Mouse (Mus musculus) MEL (cell line): ENCODE data around the gene Zgpat. TPM values are rescaled to one million over a fixed set of nuclear protein-coding genes. Genes with fewer than 3 reads are reported as not detected.

Source experiments
- DNase-seq: peaks from one replicate; pipeline ENCODE4 v3.0.0; 2011; ENCODE audit warnings: low read depth, low spot score
- H3K27ac ChIP-seq: 2 replicates; pipeline ENCODE4 v1.5.1; 2012; ENCODE audit warnings: low read depth, mild to moderate bottlenecking, control low read depth, low read length, moderate library complexity; ENCODE audit not compliant: control insufficient read depth
- H3K27me3 ChIP-seq, 2 experiments: fragments of 150-350 bp in 1 of 2; sonication (generic) in 1 of 2; 2 replicates each; pipeline ENCODE4 v1.6.1; 2012; ENCODE audit warnings: low read length in 2 of 2, mild to moderate bottlenecking in 2 of 2, improper control_type of control experiment in 1 of 2, moderate library complexity in 1 of 2; ENCODE audit not compliant: insufficient read depth in 2 of 2, control insufficient read depth in 1 of 2
- H3K36me3 ChIP-seq, 2 experiments: 2 replicates each; pipeline ENCODE4 v1.6.1; 2012 to 2014; ENCODE audit warnings: low read length in 2 of 2, improper control_type of control experiment in 1 of 2, inconsistent platforms in 1 of 2, mild to moderate bottlenecking in 1 of 2; ENCODE audit not compliant: insufficient read depth in 2 of 2, control insufficient read depth in 1 of 2
- H3K4me1 ChIP-seq, 2 experiments: fragments of 150-350 bp in 1 of 2; sonication (generic) in 1 of 2; 2 replicates each; pipeline ENCODE4 v1.6.1; 2012; ENCODE audit warnings: low read length in 2 of 2, improper control_type of control experiment in 1 of 2, mild to moderate bottlenecking in 1 of 2; ENCODE audit not compliant: insufficient read depth in 2 of 2, control insufficient read depth in 1 of 2
- H3K4me3 ChIP-seq, 2 experiments: fragments of 150-350 bp in 1 of 2; sonication (generic) in 1 of 2; 2 replicates each; pipeline ENCODE4 v1.5.1; 2012; ENCODE audit warnings: low read depth in 2 of 2, low read length in 2 of 2, mild to moderate bottlenecking in 2 of 2, moderate library complexity in 2 of 2, control low read depth in 1 of 2, improper control_type of control experiment in 1 of 2; ENCODE audit not compliant: control insufficient read depth in 1 of 2, insufficient read depth in 1 of 2
- H3K79me2 ChIP-seq: 2 replicates; pipeline ENCODE4 v1.6.1; 2012; ENCODE audit warnings: mild to moderate bottlenecking, low read length, moderate library complexity; ENCODE audit not compliant: control insufficient read depth, poor library complexity, insufficient read depth
- H3K9ac ChIP-seq: 2 replicates; pipeline ENCODE4 v1.6.1; 2012; ENCODE audit warnings: low read depth, mild to moderate bottlenecking, control low read depth, low read length, moderate library complexity; ENCODE audit not compliant: control insufficient read depth, poor library complexity, severe bottlenecking
- H3K9me3 ChIP-seq: fragments of 150-350 bp; sonication (generic); replicated peaks from 2 replicates; pipeline ENCODE4 v1.6.1; 2012; ENCODE audit warnings: mild to moderate bottlenecking, low read length, improper control_type of control experiment, moderate library complexity; ENCODE audit not compliant: insufficient read depth
- CHD1 ChIP-seq: IDR thresholded peaks from 2 replicates; pipeline ENCODE4 v1.6.1; 2012; ENCODE audit warnings: low read depth, mild to moderate bottlenecking, inconsistent platforms, low read length, improper control_type of control experiment
- CHD2 ChIP-seq: IDR thresholded peaks from 2 replicates; pipeline ENCODE4 v1.6.1; 2011; ENCODE audit warnings: low read length, improper control_type of control experiment
- E2F4 ChIP-seq: IDR thresholded peaks from 2 replicates; pipeline ENCODE4 v1.6.1; 2011; ENCODE audit warnings: low read depth, low read length, improper control_type of control experiment, borderline replicate concordance
- ELF1 ChIP-seq: IDR thresholded peaks from 2 replicates; pipeline ENCODE4 v1.6.1; 2014; ENCODE audit warnings: low read depth, mild to moderate bottlenecking, inconsistent platforms, low read length, improper control_type of control experiment, moderate library complexity
- EP300 ChIP-seq, 2 experiments: IDR thresholded peaks; 2 replicates each; pipeline ENCODE4 v1.6.1; 2011; ENCODE audit warnings: improper control_type of control experiment in 2 of 2, low read length in 2 of 2, low read depth in 1 of 2, mild to moderate bottlenecking in 1 of 2
- ETS1 ChIP-seq: IDR thresholded peaks from 2 replicates; pipeline ENCODE4 v1.6.1; 2012; ENCODE audit warnings: low read depth, mild to moderate bottlenecking, inconsistent platforms, low read length, improper control_type of control experiment, moderate library complexity
- GABPA ChIP-seq: IDR thresholded peaks from 2 replicates; pipeline ENCODE4 v1.6.1; 2012; ENCODE audit warnings: low read depth, mild to moderate bottlenecking, inconsistent platforms, low read length, improper control_type of control experiment, moderate library complexity
- GATA1 ChIP-seq: IDR thresholded peaks from 2 replicates; pipeline ENCODE4 v1.6.1; 2011; ENCODE audit warnings: low read depth, low read length, improper control_type of control experiment
- HCFC1 ChIP-seq: IDR thresholded peaks from 2 replicates; pipeline ENCODE4 v1.6.1; 2012; ENCODE audit warnings: low read depth, mild to moderate bottlenecking, inconsistent platforms, low read length, improper control_type of control experiment, moderate library complexity
- JUND ChIP-seq: IDR thresholded peaks from 2 replicates; pipeline ENCODE4 v1.6.1; 2011; ENCODE audit warnings: low read depth, mild to moderate bottlenecking, improper control_type of control experiment, low read length
- MAZ ChIP-seq: IDR thresholded peaks from 2 replicates; pipeline ENCODE4 v1.6.1; 2012; ENCODE audit warnings: low read depth, mild to moderate bottlenecking, inconsistent platforms, low read length, improper control_type of control experiment
- MYC ChIP-seq: IDR thresholded peaks from 2 replicates; pipeline ENCODE4 v1.6.1; 2011; ENCODE audit warnings: low read depth, mild to moderate bottlenecking, low read length, improper control_type of control experiment, moderate library complexity
- NELFE ChIP-seq: IDR thresholded peaks from 2 replicates; pipeline ENCODE4 v1.6.1; 2011; ENCODE audit warnings: low read depth, low read length, improper control_type of control experiment
- POLR2A ChIP-seq, 2 experiments: IDR thresholded peaks; 2 replicates each; pipeline ENCODE4 v1.6.1; 2011 to 2012; ENCODE audit warnings: low read length in 2 of 2, mild to moderate bottlenecking in 2 of 2, control low read depth in 1 of 2, improper control_type of control experiment in 1 of 2, low read depth in 1 of 2, moderate library complexity in 1 of 2; ENCODE audit not compliant: control insufficient read depth in 1 of 2, insufficient read depth in 1 of 2, poor library complexity in 1 of 2
- POLR2AphosphoS2 ChIP-seq: IDR thresholded peaks from 2 replicates; pipeline ENCODE4 v1.6.1; 2011; ENCODE audit warnings: low read length, improper control_type of control experiment
- POLR2AphosphoS5 ChIP-seq: IDR thresholded peaks from 2 replicates; pipeline ENCODE4 v1.6.1; 2012; ENCODE audit warnings: low read depth, borderline replicate concordance, mild to moderate bottlenecking, inconsistent platforms, low read length, moderate library complexity, mixed read lengths
- RAD21 ChIP-seq: IDR thresholded peaks from 2 replicates; pipeline ENCODE4 v1.6.1; 2011; ENCODE audit warnings: mild to moderate bottlenecking, low read depth, low read length, improper control_type of control experiment
- SIN3A ChIP-seq: IDR thresholded peaks from 2 replicates; pipeline ENCODE4 v1.6.1; 2012; ENCODE audit warnings: low read length, improper control_type of control experiment, inconsistent platforms
- SMC3 ChIP-seq: IDR thresholded peaks from 2 replicates; pipeline ENCODE4 v1.6.1; 2011; ENCODE audit warnings: low read depth, low read length, improper control_type of control experiment
- USF1 ChIP-seq: IDR thresholded peaks from 2 replicates; pipeline ENCODE4 v1.6.1; 2014; ENCODE audit warnings: low read depth, mild to moderate bottlenecking, inconsistent platforms, low read length, improper control_type of control experiment, moderate library complexity
- ZC3H11A ChIP-seq: IDR thresholded peaks from 2 replicates; pipeline ENCODE4 v1.6.1; 2012; ENCODE audit warnings: low read depth, mild to moderate bottlenecking, inconsistent platforms, low read length, improper control_type of control experiment
- ZKSCAN1 ChIP-seq: IDR thresholded peaks from 2 replicates; pipeline ENCODE4 v1.6.1; 2012; ENCODE audit warnings: low read depth, mild to moderate bottlenecking, inconsistent platforms, low read length, improper control_type of control experiment, moderate library complexity
- polyA plus RNA-seq, 2 experiments: library from polyadenylated mRNA; stranded (reverse) in 1 of 2; unstranded in 1 of 2; fragments of >175 nt in 1 of 2; fragments of >200 nt in 1 of 2; gene quantifications; 2 replicates each; pipeline versions ENCODE4 v1.2.1 to v1.2.4; 2012; ENCODE audit warnings: low replicate concordance in 2 of 2, low read depth in 1 of 2; ENCODE audit not compliant: insufficient read length in 2 of 2, insufficient read depth in 1 of 2, missing spikeins in 1 of 2
- total RNA-seq: library from RNA; depleted of rRNA; stranded (reverse); fragments of 300-350 nt; gene quantifications from 2 replicates; pipeline ENCODE4 v1.2.3, GENCODE M21; 2012

Gene Zgpat
- total and polyA plus RNA-seq, 3 experiments, result 28.0 to 30.7 TPM; not detected in 1

GRCm38 (mm10) chr2:181410760-181411473, 46.2 kb downstream of the Zgpat start (continued):
- TF ChIP-seq ZKSCAN1 (no peak), E2F4 (no peak)

- H3K36me3 ChIP-seq, result no peaks in the 10 kb centered on the region; a peak in 1 of 4 replicates
- TF ChIP-seq CHD2, result no peak
- TF ChIP-seq ETS1, result no peak
- no peak for TF ChIP-seq MAZ
- no peak for TF ChIP-seq RAD21
- no peak for TF ChIP-seq CHD1
- no peak for TF ChIP-seq POLR2A (IDR thresholded peaks at IDR 0.05; ENCODE audit: control insufficient read depth in 1 of 2, insufficient read depth in 1 of 2, low read depth in 1 of 2, low read length in 2 of 2, poor library complexity in 1 of 2)
- TF ChIP-seq NELFE, result no peak
- TF ChIP-seq ELF1, result no peak
- no peak for TF ChIP-seq ZC3H11A
- no peak for TF ChIP-seq HCFC1
- TF ChIP-seq EP300 (IDR thresholded peaks at IDR 0.05; ENCODE audit: low read depth in 1 of 2, low read length in 2 of 2), result no peak
Measured at GRCm38 (mm10) chr2:181413141-181413540, 48.4 kb downstream of the Zgpat start.

GRCm38 (mm10) chr2:181415945-181416344, 51.2 kb downstream of the Zgpat start:
- peaks cover 0 to 3% of the 10 kb centered on the region in 2 experiments; a peak in 1 of 4 replicates for H3K36me3 ChIP-seq
- H3K27ac ChIP-seq, result no peak overlapping the region
- no peaks in the 10 kb centered on the region for H3K9me3 ChIP-seq
- H3K4me1 ChIP-seq, result peaks cover 0 to 21% of the 10 kb centered on the region in 2 experiments; a peak in 2 of 4 replicates
- TF ChIP-seq MYC (no peak), GABPA (no peak), ELF1 (no peak), GATA1 (no peak), ETS1 (no peak), EP300 (IDR thresholded peaks at IDR 0.05; ENCODE audit: low read depth in 1 of 2, low read length in 2 of 2) (no peak), USF1 (no peak), JUND (no peak), SIN3A (no peak), SMC3 (no peak), POLR2AphosphoS5 (no peak), POLR2AphosphoS2 (no peak)
- H3K79me2 ChIP-seq, result no peaks in the 10 kb centered on the region
- DNase-seq, result no peak
- H3K27me3 ChIP-seq, result no peaks in the 10 kb centered on the region; a peak in 1 of 4 replicates
- H3K4me3 ChIP-seq, result no peak overlapping the region
- no peak overlapping the region for H3K9ac ChIP-seq

More at GRCm38 (mm10) chr2:181413141-181413540, 48.4 kb downstream of the Zgpat start:
- DNase-seq, result no peak
- no peaks in the 10 kb centered on the region for H3K79me2 ChIP-seq
- H3K9ac ChIP-seq, result no peak overlapping the region
- H3K4me1 ChIP-seq, result 0 out of 4 replicates have a peak, but pooled peaks cover 0 to 4% of the 10 kb centered on the region in 2 experiments
- H3K27me3 ChIP-seq, result no peaks in the 10 kb centered on the region; a peak in 1 of 4 replicates
- no peaks in the 10 kb centered on the region for H3K9me3 ChIP-seq
- H3K27ac ChIP-seq, result no peak overlapping the region
- H3K4me3 ChIP-seq, result no peak overlapping the region
